Mouse (Mus musculus) C2C12 (cell line): ENCODE measurements at regions not wholly inside any gene's neighbourhood (a gene's known extent, or its start where the extent isn't known, plus 50 kb on each side); places are given as distances from the start of the nearest gene placed in this dataset.

Experiments used
- CTCF ChIP-seq: IDR thresholded peaks from one replicate; pipeline ENCODE4 v1.5.1; 2011; ENCODE audit not compliant: control insufficient read depth, insufficient read depth, insufficient read length
- MYOD1 ChIP-seq: IDR thresholded peaks from one replicate; pipeline ENCODE4 v1.6.1; 2011; ENCODE audit warnings: low read depth; ENCODE audit not compliant: control insufficient read depth, insufficient read length

DNA sequence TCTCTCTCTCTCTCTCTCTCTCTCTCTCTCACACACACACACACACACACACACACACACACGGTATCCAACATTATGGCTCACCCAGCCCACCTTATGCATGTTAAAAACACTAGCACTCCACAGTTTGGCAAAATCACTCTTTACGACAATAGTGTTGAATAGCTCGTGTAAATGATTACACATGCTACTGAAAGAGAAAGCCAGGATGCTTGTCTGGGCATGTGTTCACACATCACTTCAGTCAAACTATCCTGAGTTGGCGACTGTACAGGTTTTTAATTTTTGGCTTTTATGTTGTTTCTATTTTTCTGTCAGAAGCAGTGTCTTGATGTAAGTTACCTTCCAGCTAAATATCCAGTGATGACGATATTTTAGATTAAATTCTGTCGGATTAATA is 203.6 kb upstream of the Cxcr4 start:
- TF ChIP-seq CTCF (no peak), MYOD1 (no peak)
